Mouse (Mus musculus) hindbrain, embryonic 15.5 days (tissue): ENCODE measurements at regions not wholly inside any gene's neighbourhood (a gene's known extent, or its start where the extent isn't known, plus 50 kb on each side); places are given as distances from the start of the nearest gene placed in this dataset.
A peak's percentile ranks its signal among the peaks of the same experiment; 100 is the strongest.

Source experiments
- ATAC-seq: fragments of 200-750 bp; cut with Nextera tagmentation; 2 replicates; pipeline ENCODE4 v1.8.0; 2017; ENCODE audit warnings: low read depth, moderate number of reproducible peaks, moderate TSS enrichment; ENCODE audit not compliant: low FRiP score
- H3K27ac ChIP-seq: fragments of 300-500 bp; sonication (generic); replicated peaks from 2 replicates; pipeline ENCODE4 v1.5.1; 2015; ENCODE audit warnings: mild to moderate bottlenecking, inconsistent platforms
- H3K27me3 ChIP-seq: fragments of 300-500 bp; sonication (generic); 2 replicates; pipeline ENCODE4 v1.6.1; 2015; ENCODE audit warnings: control low read depth, inconsistent platforms
- H3K36me3 ChIP-seq: fragments of 300-500 bp; sonication (generic); 2 replicates; pipeline ENCODE4 v1.6.1; 2015; ENCODE audit warnings: control low read depth, inconsistent platforms
- H3K4me1 ChIP-seq: fragments of 300-500 bp; sonication (generic); replicated peaks from 2 replicates; pipeline ENCODE4 v1.6.1; 2015; ENCODE audit warnings: control low read depth, inconsistent platforms
- H3K4me2 ChIP-seq: fragments of 300-500 bp; sonication (generic); 2 replicates; pipeline ENCODE4 v1.6.1; 2015; ENCODE audit warnings: moderate library complexity, mild to moderate bottlenecking, inconsistent platforms
- H3K4me3 ChIP-seq: fragments of 300-500 bp; sonication (generic); 2 replicates; pipeline ENCODE4 v1.5.1; 2015; ENCODE audit warnings: mild to moderate bottlenecking, inconsistent platforms
- H3K9ac ChIP-seq: fragments of 300-500 bp; sonication (generic); 2 replicates; pipeline ENCODE4 v1.6.1; 2015; ENCODE audit warnings: inconsistent platforms
- H3K9me3 ChIP-seq: fragments of 300-500 bp; sonication (generic); 2 replicates; pipeline ENCODE4 v1.6.1; 2016; ENCODE audit warnings: control low read depth, inconsistent platforms
- WGBS: fragments of 180-500 bp; shearing (Covaris S2); methylation state at CpG from one replicate; pipeline ENCODE4 v1.1.7; 2015; 5-methylcytosine and 5-hydroxymethylcytosine counted together

DNA sequence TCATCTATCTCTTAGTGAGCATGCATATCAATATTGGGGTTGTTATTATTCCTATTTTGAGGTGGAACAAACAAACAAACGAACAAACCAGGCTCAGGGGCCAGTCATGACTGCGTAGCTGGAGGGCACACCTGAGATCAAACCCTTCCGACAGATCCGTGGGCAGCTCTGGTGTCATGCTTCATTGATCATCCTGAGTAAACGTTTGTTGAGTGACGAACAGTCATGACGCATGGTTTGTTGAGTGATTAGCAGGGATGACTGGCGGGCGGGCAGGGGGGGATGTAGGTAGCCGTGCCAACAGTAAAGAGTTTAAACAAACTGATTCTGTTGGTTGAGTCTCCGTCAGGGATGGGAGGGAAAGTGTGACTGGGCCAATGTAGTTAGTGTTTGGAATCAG lies 55.8 kb downstream of the Camk2n1 start:
- Histone ChIP-seq H3K9me3 (no peaks in the 10 kb centered on the region), H3K36me3 (no peaks in the 10 kb centered on the region), H3K4me3 (no peak overlapping the region), H3K4me2 (no peak overlapping the region), H3K9ac (no peak overlapping the region), H3K4me1 (peaks cover 31% of the 10 kb centered on the region), H3K27ac (no peak overlapping the region), H3K27me3 (no peaks in the 10 kb centered on the region)
- 56% methylated on average over 11 of the region's 11 CpGs for WGBS
- no peak for ATAC-seq

- WGBS, result 44% methylated on average over 2 of the region's 2 CpGs
- H3K4me3 ChIP-seq, result no peak overlapping the region
- no peaks in the 10 kb centered on the region for H3K9me3 ChIP-seq
- H3K36me3 ChIP-seq, result no peaks in the 10 kb centered on the region
- peaks cover 28% of the 10 kb centered on the region for H3K4me1 ChIP-seq
- H3K4me2 ChIP-seq, result no peak overlapping the region
- no peak overlapping the region for H3K9ac ChIP-seq
- no peaks in the 10 kb centered on the region for H3K27me3 ChIP-seq
- H3K27ac ChIP-seq, result 0 out of 2 replicates have a peak overlapping the region, but pooled peaks have one; percentile 34
- no peak for ATAC-seq
Measured at GRCm38 (mm10) chr4:138513876-138514275, 59.8 kb downstream of the Camk2n1 start.
